Mouse (Mus musculus) liver, postnatal 0 days (tissue): ENCODE data around the gene Btnl6.

Source experiments
- CTCF ChIP-seq: sonication (generic); IDR thresholded peaks from 2 replicates; pipeline ENCODE4 v1.5.1; 2016; ENCODE audit warnings: antibody characterized with exemption, low read depth
- EP300 ChIP-seq: IDR thresholded peaks from 2 replicates; pipeline ENCODE4 v1.6.1; 2016; ENCODE audit warnings: antibody characterized with exemption, low read depth, mild to moderate bottlenecking

- TF ChIP-seq CTCF = no peak
- no peak for TF ChIP-seq EP300
Measured at GRCm38 (mm10) chr17:34519001-34519400, 1.8 kb upstream of the Btnl6 start.
